Mouse (Mus musculus) small intestine, adult 2 months (tissue): ENCODE results near the gene Galk1.

Source experiments
- CTCF ChIP-seq: fragments of 200-500 bp; IDR thresholded peaks from 2 replicates; pipeline ENCODE4 v1.5.1; 2012; ENCODE audit warnings: low read depth, mild to moderate bottlenecking, control low read depth, inconsistent platforms, low read length, moderate library complexity, mixed read lengths; ENCODE audit not compliant: insufficient replicate concordance, insufficient read length; ENCODE audit errors: extremely low read depth
- POLR2A ChIP-seq: fragments of 200-500 bp; IDR thresholded peaks from 2 replicates; pipeline ENCODE4 v1.6.1; 2012; ENCODE audit warnings: low read depth, mild to moderate bottlenecking, control low read depth, inconsistent platforms, low read length, moderate library complexity

- TF ChIP-seq POLR2A (no peak), CTCF (no peak)
These were observed 29.3 kb upstream of the Galk1 start for GRCm38 (mm10) chr11:116041833-116042232.
